Mouse (Mus musculus): ENCODE data around the gene Camsap2. TPM values are rescaled to one million over a fixed set of nuclear protein-coding genes. Genes with fewer than 3 reads are reported as not detected.

Gene Camsap2
- total and polyA plus RNA-seq, 3 experiments, result 8.8 to 46.9 (median 40.5) TPM

- peaks cover 97% of the 10 kb centered on the region for H3K27me3 ChIP-seq (ENCODE audit: insufficient read depth, low read length)
Observed at GRCm38 (mm10) chr1:136230201-136230600, 115.7 kb downstream of the Camsap2 start.

GRCm38 (mm10) chr1:136229040-136229373, 116.9 kb downstream of the Camsap2 start:
- Histone ChIP-seq H3K4me1 (ENCODE audit: insufficient read depth, low read depth, low read length) (peaks cover 30% of the 10 kb centered on the region), H3K27me3 (ENCODE audit: insufficient read depth, low read length) (peaks cover 96% of the 10 kb centered on the region), H3K4me3 (ENCODE audit: low read depth, low read length) (no peak overlapping the region), H3K36me3 (replicated peaks) (no peaks in the 10 kb centered on the region), H3K9me3 (replicated peaks) (no peaks in the 10 kb centered on the region)
- ATAC-seq (ENCODE audit: extremely low read depth, insufficient number of reproducible peaks, low FRiP score, poor library complexity, severe bottlenecking) (no peak), DNase-seq (ENCODE audit: low spot score) (no peak)
- TF ChIP-seq CTCF (IDR thresholded peaks at IDR 0.05; ENCODE audit: low read depth, low read length) (no peak), POLR2AphosphoS5 (IDR thresholded peaks at IDR 0.05; ENCODE audit: insufficient replicate concordance, low read depth, low read length) (no peak), TAL1 (conservative IDR thresholded peaks at IDR 0.05; ENCODE audit: low read depth, low read length) (no peak), GATA1 (IDR thresholded peaks at IDR 0.05; ENCODE audit: borderline replicate concordance, low read length) (no peak), GATA2 (IDR thresholded peaks at IDR 0.05; ENCODE audit: borderline replicate concordance, low read depth, low read length) (no peak)

More at GRCm38 (mm10) chr1:136230201-136230600, 115.7 kb downstream of the Camsap2 start:
- peak overlapping the region; percentile 10; the same call in 1 of the 2 replicates for H3K4me3 ChIP-seq (ENCODE audit: low read depth, low read length)
- TF ChIP-seq GATA1 (IDR thresholded peaks at IDR 0.05; ENCODE audit: borderline replicate concordance, low read length) (no peak), TAL1 (conservative IDR thresholded peaks at IDR 0.05; ENCODE audit: low read depth, low read length) (no peak), CTCF (IDR thresholded peaks at IDR 0.05; ENCODE audit: low read depth, low read length) (no peak), GATA2 (IDR thresholded peaks at IDR 0.05; ENCODE audit: borderline replicate concordance, low read depth, low read length) (no peak), POLR2AphosphoS5 (IDR thresholded peaks at IDR 0.05; ENCODE audit: insufficient replicate concordance, low read depth, low read length) (no peak)
- DNase-seq (ENCODE audit: low spot score) (no peak), ATAC-seq (ENCODE audit: extremely low read depth, insufficient number of reproducible peaks, low FRiP score, poor library complexity, severe bottlenecking) (no peak)
- no peaks in the 10 kb centered on the region for H3K36me3 ChIP-seq (replicated peaks)
- peaks cover 35% of the 10 kb centered on the region for H3K4me1 ChIP-seq (ENCODE audit: insufficient read depth, low read depth, low read length)
- no peaks in the 10 kb centered on the region for H3K9me3 ChIP-seq (replicated peaks)

GRCm38 (mm10) chr1:136228328-136229039, 117.4 kb downstream of the Camsap2 start:
- H3K9me3 ChIP-seq (replicated peaks), result no peaks in the 10 kb centered on the region
- TF ChIP-seq POLR2AphosphoS5 (IDR thresholded peaks at IDR 0.05; ENCODE audit: insufficient replicate concordance, low read depth, low read length) (no peak), GATA2 (IDR thresholded peaks at IDR 0.05; ENCODE audit: borderline replicate concordance, low read depth, low read length) (no peak), GATA1 (IDR thresholded peaks at IDR 0.05; ENCODE audit: borderline replicate concordance, low read length) (no peak), TAL1 (conservative IDR thresholded peaks at IDR 0.05; ENCODE audit: low read depth, low read length) (no peak), CTCF (IDR thresholded peaks at IDR 0.05; ENCODE audit: low read depth, low read length) (no peak)
- ATAC-seq (ENCODE audit: extremely low read depth, insufficient number of reproducible peaks, low FRiP score, poor library complexity, severe bottlenecking) (no peak), DNase-seq (ENCODE audit: low spot score) (no peak)
- H3K4me3 ChIP-seq (ENCODE audit: low read depth, low read length), result no peak overlapping the region
- no peaks in the 10 kb centered on the region for H3K36me3 ChIP-seq (replicated peaks)
- H3K4me1 ChIP-seq (ENCODE audit: insufficient read depth, low read depth, low read length), result peaks cover 31% of the 10 kb centered on the region
- H3K27me3 ChIP-seq (ENCODE audit: insufficient read depth, low read length), result peaks cover 95% of the 10 kb centered on the region

- Histone ChIP-seq H3K9me3 (replicated peaks) (no peaks in the 10 kb centered on the region), H3K4me3 (ENCODE audit: low read depth, low read length) (no peak overlapping the region), H3K36me3 (replicated peaks) (no peaks in the 10 kb centered on the region), H3K27me3 (ENCODE audit: insufficient read depth, low read length) (peaks cover 93% of the 10 kb centered on the region), H3K4me1 (ENCODE audit: insufficient read depth, low read depth, low read length) (peaks cover 30% of the 10 kb centered on the region)
- ATAC-seq (ENCODE audit: extremely low read depth, insufficient number of reproducible peaks, low FRiP score, poor library complexity, severe bottlenecking) (no peak), DNase-seq (ENCODE audit: low spot score) (no peak)
- TF ChIP-seq GATA1 (IDR thresholded peaks at IDR 0.05; ENCODE audit: borderline replicate concordance, low read length), result no peak
Observed at GRCm38 (mm10) chr1:136227870-136228269, 118.0 kb downstream of the Camsap2 start.

- no peaks in the 10 kb centered on the region for H3K9me3 ChIP-seq (replicated peaks)
- DNase-seq (ENCODE audit: low spot score), result no peak
- peaks cover 22% of the 10 kb centered on the region for H3K4me1 ChIP-seq (ENCODE audit: insufficient read depth, low read depth, low read length)
- ATAC-seq (ENCODE audit: extremely low read depth, insufficient number of reproducible peaks, low FRiP score, poor library complexity, severe bottlenecking), result no peak
- no peaks in the 10 kb centered on the region for H3K36me3 ChIP-seq (replicated peaks)
- no peak for TF ChIP-seq POLR2AphosphoS5 (IDR thresholded peaks at IDR 0.05; ENCODE audit: insufficient replicate concordance, low read depth, low read length)
- TF ChIP-seq GATA1 (IDR thresholded peaks at IDR 0.05; ENCODE audit: borderline replicate concordance, low read length), result no peak
- TF ChIP-seq CTCF (IDR thresholded peaks at IDR 0.05; ENCODE audit: low read depth, low read length), result no peak
- no peak for TF ChIP-seq TAL1 (conservative IDR thresholded peaks at IDR 0.05; ENCODE audit: low read depth, low read length)
- no peak for TF ChIP-seq GATA2 (IDR thresholded peaks at IDR 0.05; ENCODE audit: borderline replicate concordance, low read depth, low read length)
- H3K4me3 ChIP-seq (ENCODE audit: low read depth, low read length), result no peak overlapping the region
- peaks cover 92% of the 10 kb centered on the region for H3K27me3 ChIP-seq (ENCODE audit: insufficient read depth, low read length)
Observed at GRCm38 (mm10) chr1:136226626-136227025, 119.3 kb downstream of the Camsap2 start.

GRCm38 (mm10) chr1:136225846-136226245, 120.1 kb downstream of the Camsap2 start:
- no peak for TF ChIP-seq CTCF (IDR thresholded peaks at IDR 0.05; ENCODE audit: low read depth, low read length)
- no peak for TF ChIP-seq POLR2AphosphoS5 (IDR thresholded peaks at IDR 0.05; ENCODE audit: insufficient replicate concordance, low read depth, low read length)
- TF ChIP-seq GATA1 (IDR thresholded peaks at IDR 0.05; ENCODE audit: borderline replicate concordance, low read length), result no peak
- TF ChIP-seq TAL1 (conservative IDR thresholded peaks at IDR 0.05; ENCODE audit: low read depth, low read length), result no peak
- no peak for TF ChIP-seq GATA2 (IDR thresholded peaks at IDR 0.05; ENCODE audit: borderline replicate concordance, low read depth, low read length)
- Histone ChIP-seq H3K4me1 (ENCODE audit: insufficient read depth, low read depth, low read length) (peaks cover 16% of the 10 kb centered on the region), H3K27me3 (ENCODE audit: insufficient read depth, low read length) (peaks cover 92% of the 10 kb centered on the region), H3K9me3 (replicated peaks) (no peaks in the 10 kb centered on the region), H3K36me3 (replicated peaks) (no peaks in the 10 kb centered on the region), H3K4me3 (ENCODE audit: low read depth, low read length) (no peak overlapping the region)
- DNase-seq (ENCODE audit: low spot score), result no peak
- no peak for ATAC-seq (ENCODE audit: extremely low read depth, insufficient number of reproducible peaks, low FRiP score, poor library complexity, severe bottlenecking)
